Mouse (Mus musculus): ENCODE data around the gene Aif1l. TPM values are rescaled to one million over a fixed set of nuclear protein-coding genes. Genes with fewer than 3 reads are reported as not detected.

Gene Aif1l
- polyA plus RNA-seq, 1 experiment from 2014 or later: 53.5 TPM

- Histone ChIP-seq H3K4me1 (ENCODE audit: control insufficient read depth, insufficient read depth, low read length) (peaks cover 2% of the 10 kb centered on the region), H3K27ac (ENCODE audit: low read depth, low read length) (no peak overlapping the region), H3K4me2 (ENCODE audit: low read depth) (no peak overlapping the region), H3K36me3 (ENCODE audit: control insufficient read depth, insufficient read depth, low read length) (no peaks in the 10 kb centered on the region; the same call in 1 of the 2 replicates), H3K9me3 (ENCODE audit: control insufficient read depth, low read length) (no peaks in the 10 kb centered on the region), H3K27me3 (ENCODE audit: control insufficient read depth, insufficient read depth, low read length) (no peaks in the 10 kb centered on the region), H3K4me3 (ENCODE audit: low read depth, low read length) (no peak overlapping the region), H3K9ac (ENCODE audit: low read length) (no peak overlapping the region)
- ATAC-seq (ENCODE audit: insufficient read depth, low FRiP score, low TSS enrichment) (no peak), DNase-seq (ENCODE audit: low spot score) (no peak)
- WGBS: 84% methylated on average over 8 of the region's 8 CpGs
These were observed 16.9 kb downstream of the Aif1l start for GRCm38 (mm10) chr2:31966801-31967200.

DNA sequence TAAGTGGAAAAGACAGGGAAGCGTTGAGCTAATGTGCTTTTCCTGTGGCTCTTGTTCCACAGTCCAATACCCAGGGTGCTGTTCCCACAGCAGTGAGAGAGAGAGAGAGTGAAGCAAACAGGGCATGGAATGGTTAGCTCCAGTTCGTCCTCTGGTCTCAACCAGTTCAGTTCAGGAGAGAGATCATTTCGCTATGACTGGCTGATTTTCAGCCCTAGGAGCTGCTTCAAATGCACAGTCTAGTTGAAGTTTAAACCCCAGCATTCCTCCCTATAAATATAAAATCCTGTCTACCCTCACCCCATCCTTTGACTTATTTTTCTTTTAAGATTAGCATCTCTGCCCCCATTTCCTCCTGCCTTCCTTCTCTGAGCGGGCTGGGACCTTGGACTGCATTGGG lies 22.6 kb downstream of the Aif1l start:
- ATAC-seq (ENCODE audit: insufficient read depth, low FRiP score, low TSS enrichment): no peak
- Histone ChIP-seq H3K36me3 (ENCODE audit: control insufficient read depth, insufficient read depth, low read length) (0 out of 2 replicates have a peak, but pooled peaks cover 6% of the 10 kb centered on the region), H3K27me3 (ENCODE audit: control insufficient read depth, insufficient read depth, low read length) (no peaks in the 10 kb centered on the region), H3K27ac (ENCODE audit: low read depth, low read length) (no peak overlapping the region), H3K4me3 (ENCODE audit: low read depth, low read length) (no peak overlapping the region), H3K4me2 (ENCODE audit: low read depth) (no peak overlapping the region), H3K4me1 (ENCODE audit: control insufficient read depth, insufficient read depth, low read length) (peaks cover 6% of the 10 kb centered on the region; the same call in 1 of the 2 replicates), H3K9ac (ENCODE audit: low read length) (no peak overlapping the region), H3K9me3 (ENCODE audit: control insufficient read depth, low read length) (no peaks in the 10 kb centered on the region)
- 84% methylated on average over 4 of the region's 4 CpGs for WGBS
- no peak for DNase-seq (ENCODE audit: low spot score)

DNA sequence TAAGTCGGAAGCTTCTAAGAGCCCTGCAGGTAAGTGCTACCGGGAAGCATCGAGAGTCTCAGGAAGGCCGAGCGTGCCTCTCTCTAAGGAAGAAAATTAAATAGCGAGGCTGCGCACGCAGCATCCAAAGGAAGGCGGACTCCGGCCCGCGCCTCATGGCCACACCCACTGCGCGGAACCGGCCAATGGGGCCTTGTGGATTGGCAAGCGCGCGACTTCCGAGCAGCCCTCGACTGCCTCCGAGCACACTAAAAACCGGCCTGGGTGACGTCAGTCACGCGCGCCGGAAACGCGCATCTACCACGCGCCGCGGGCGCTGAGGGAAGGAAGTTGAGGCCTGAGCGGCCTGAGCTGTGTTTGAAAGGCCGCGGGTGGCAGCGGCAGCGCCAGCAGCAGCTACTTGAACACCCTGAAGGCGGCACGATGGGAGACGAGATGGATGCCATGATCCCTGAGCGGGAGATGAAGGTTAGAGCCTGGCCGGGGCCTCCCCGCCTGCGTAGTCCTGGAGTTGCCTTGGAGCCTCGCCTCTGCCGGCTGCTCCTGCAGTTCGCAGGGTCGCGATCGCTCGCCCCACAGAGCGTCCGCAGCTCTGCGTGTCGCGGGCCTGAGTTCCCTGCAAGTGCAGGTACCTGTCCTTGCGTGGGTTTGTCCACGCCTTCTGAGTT lies 24.3 kb downstream of the Aif1l start, which contains the start of gene Nup214:
Gene Nup214 (plus strand): TSS at position 296 of the 668 bp plus-strand sequence.
- no peaks in the 10 kb centered on the region for H3K27me3 ChIP-seq (ENCODE audit: control insufficient read depth, insufficient read depth, low read length)
- DNase-seq (ENCODE audit: low spot score): peak; percentile 100

GRCm38 (mm10) chr2:31974809-31975371 lies 25.0 kb downstream of the Aif1l start:
- H3K27ac ChIP-seq (ENCODE audit: low read depth, low read length): 0 out of 2 replicates have a peak overlapping the region, but pooled peaks have one; percentile 21
- H3K4me3 ChIP-seq (ENCODE audit: low read depth, low read length): peak overlapping the region; percentile 87
- ATAC-seq (ENCODE audit: insufficient read depth, low FRiP score, low TSS enrichment) (no peak), DNase-seq (ENCODE audit: low spot score) (no peak)
- peaks cover 6% of the 10 kb centered on the region; the same call in 1 of the 2 replicates for H3K4me1 ChIP-seq (ENCODE audit: control insufficient read depth, insufficient read depth, low read length)
- H3K4me2 ChIP-seq (ENCODE audit: low read depth): peak overlapping the region; percentile 82
- no peaks in the 10 kb centered on the region for H3K9me3 ChIP-seq (ENCODE audit: control insufficient read depth, low read length)
- 11% methylated on average over 13 of the region's 13 CpGs for WGBS
- peak overlapping the region; percentile 90 for H3K9ac ChIP-seq (ENCODE audit: low read length)
- H3K27me3 ChIP-seq (ENCODE audit: control insufficient read depth, insufficient read depth, low read length): no peaks in the 10 kb centered on the region
- 0 out of 2 replicates have a peak, but pooled peaks cover 7% of the 10 kb centered on the region for H3K36me3 ChIP-seq (ENCODE audit: control insufficient read depth, insufficient read depth, low read length)

More for the DNA sequence above, 24.3 kb downstream of the Aif1l start, which contains the start of gene Nup214:
- under 1% methylated on average over 60 of the region's 60 CpGs for WGBS
- Histone ChIP-seq H3K4me3 (ENCODE audit: low read depth, low read length) (peak within 1 kb of the TSS; percentile 87), H3K4me2 (ENCODE audit: low read depth) (peak within 1 kb of the TSS; percentile 82), H3K27ac (ENCODE audit: low read depth, low read length) (0 out of 2 replicates have a peak within 1 kb of the TSS, but pooled peaks have one; percentile 21), H3K36me3 (ENCODE audit: control insufficient read depth, insufficient read depth, low read length) (0 out of 2 replicates have a peak, but pooled peaks cover 7% of the 10 kb centered on the region), H3K9ac (ENCODE audit: low read length) (peak within 1 kb of the TSS; percentile 90), H3K4me1 (ENCODE audit: control insufficient read depth, insufficient read depth, low read length) (peaks cover 6% of the 10 kb centered on the region; the same call in 1 of the 2 replicates), H3K9me3 (ENCODE audit: control insufficient read depth, low read length) (no peaks in the 10 kb centered on the region)
- peak; percentile 99 for ATAC-seq (ENCODE audit: insufficient read depth, low FRiP score, low TSS enrichment)

DNA sequence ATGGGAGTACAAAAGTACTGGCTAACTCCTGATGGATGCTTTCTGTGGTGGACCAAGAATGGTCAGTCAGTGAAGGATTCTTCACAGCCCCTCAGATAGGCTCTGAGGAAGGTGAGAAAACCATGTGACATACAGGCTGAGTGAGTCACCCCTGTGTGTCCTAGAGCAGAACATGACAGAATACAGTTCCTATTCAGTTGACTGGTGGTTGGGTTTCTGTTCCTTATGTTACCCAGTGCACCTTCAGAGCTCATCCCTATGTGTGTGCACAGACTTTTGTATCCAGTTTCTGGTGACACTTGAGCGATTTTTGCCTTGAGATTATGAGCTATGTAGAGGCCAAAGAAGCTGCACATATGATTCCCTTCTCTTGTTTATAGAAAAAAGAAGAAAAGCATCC lies 37.8 kb downstream of the Aif1l start:
- H3K27ac ChIP-seq (ENCODE audit: low read depth, low read length): no peak overlapping the region
- H3K27me3 ChIP-seq (ENCODE audit: control insufficient read depth, insufficient read depth, low read length): no peaks in the 10 kb centered on the region
- DNase-seq (ENCODE audit: low spot score) (no peak), ATAC-seq (ENCODE audit: insufficient read depth, low FRiP score, low TSS enrichment) (no peak)
- peaks cover 29% of the 10 kb centered on the region for H3K36me3 ChIP-seq (ENCODE audit: control insufficient read depth, insufficient read depth, low read length)
- no peaks in the 10 kb centered on the region for H3K4me1 ChIP-seq (ENCODE audit: control insufficient read depth, insufficient read depth, low read length)
- no peak overlapping the region for H3K9ac ChIP-seq (ENCODE audit: low read length)
- H3K9me3 ChIP-seq (ENCODE audit: control insufficient read depth, low read length): no peaks in the 10 kb centered on the region
- H3K4me2 ChIP-seq (ENCODE audit: low read depth): no peak overlapping the region
- no peak overlapping the region for H3K4me3 ChIP-seq (ENCODE audit: low read depth, low read length)
- 88% methylated on average over 1 of the region's 1 CpGs for WGBS

GRCm38 (mm10) chr2:31990961-31991360 lies 41.0 kb downstream of the Aif1l start:
- Histone ChIP-seq H3K9ac (ENCODE audit: low read length) (no peak overlapping the region), H3K4me1 (ENCODE audit: control insufficient read depth, insufficient read depth, low read length) (no peaks in the 10 kb centered on the region), H3K4me3 (ENCODE audit: low read depth, low read length) (no peak overlapping the region), H3K27me3 (ENCODE audit: control insufficient read depth, insufficient read depth, low read length) (no peaks in the 10 kb centered on the region), H3K36me3 (ENCODE audit: control insufficient read depth, insufficient read depth, low read length) (peaks cover 27% of the 10 kb centered on the region), H3K9me3 (ENCODE audit: control insufficient read depth, low read length) (no peaks in the 10 kb centered on the region), H3K27ac (ENCODE audit: low read depth, low read length) (no peak overlapping the region), H3K4me2 (ENCODE audit: low read depth) (no peak overlapping the region)
- ATAC-seq (ENCODE audit: insufficient read depth, low FRiP score, low TSS enrichment) (no peak), DNase-seq (ENCODE audit: low spot score) (no peak)
- 97% methylated on average over 4 of the region's 4 CpGs for WGBS

GRCm38 (mm10) chr2:31994896-31995295 lies 45.0 kb downstream of the Aif1l start:
- ATAC-seq (ENCODE audit: insufficient read depth, low FRiP score, low TSS enrichment) (no peak), DNase-seq (ENCODE audit: low spot score) (no peak)
- Histone ChIP-seq H3K9ac (ENCODE audit: low read length) (no peak overlapping the region), H3K4me1 (ENCODE audit: control insufficient read depth, insufficient read depth, low read length) (no peaks in the 10 kb centered on the region), H3K36me3 (ENCODE audit: control insufficient read depth, insufficient read depth, low read length) (peaks cover 34% of the 10 kb centered on the region), H3K9me3 (ENCODE audit: control insufficient read depth, low read length) (no peaks in the 10 kb centered on the region), H3K4me2 (ENCODE audit: low read depth) (no peak overlapping the region), H3K27ac (ENCODE audit: low read depth, low read length) (no peak overlapping the region), H3K4me3 (ENCODE audit: low read depth, low read length) (no peak overlapping the region), H3K27me3 (ENCODE audit: control insufficient read depth, insufficient read depth, low read length) (no peaks in the 10 kb centered on the region)
- 94% methylated on average over 9 of the region's 9 CpGs for WGBS

DNA sequence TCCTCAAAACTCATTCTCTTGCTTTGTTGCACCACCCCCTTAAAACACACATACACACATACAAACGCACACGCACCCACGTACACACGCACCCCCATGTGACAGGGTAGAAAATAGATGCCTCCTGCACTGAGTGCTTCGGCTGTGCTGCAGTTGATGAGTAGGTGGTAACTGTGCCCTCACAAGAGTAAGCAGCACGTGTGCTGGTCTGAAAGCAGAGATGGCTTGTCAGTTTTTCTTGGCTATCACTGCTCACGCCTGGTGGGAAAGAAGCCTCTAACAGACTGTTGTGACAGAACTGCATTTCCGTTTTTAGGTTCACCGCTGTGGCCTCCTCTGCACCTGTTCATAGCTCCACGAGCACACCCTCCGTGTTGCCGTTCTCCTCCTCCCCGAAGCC lies 46.1 kb downstream of the Aif1l start:
- DNase-seq (ENCODE audit: low spot score) (no peak), ATAC-seq (ENCODE audit: insufficient read depth, low FRiP score, low TSS enrichment) (no peak)
- no peak overlapping the region for H3K9ac ChIP-seq (ENCODE audit: low read length)
- 94% methylated on average over 13 of the region's 13 CpGs for WGBS
- H3K27me3 ChIP-seq (ENCODE audit: control insufficient read depth, insufficient read depth, low read length): no peaks in the 10 kb centered on the region
- no peaks in the 10 kb centered on the region for H3K9me3 ChIP-seq (ENCODE audit: control insufficient read depth, low read length)
- H3K4me3 ChIP-seq (ENCODE audit: low read depth, low read length): no peak overlapping the region
- H3K4me1 ChIP-seq (ENCODE audit: control insufficient read depth, insufficient read depth, low read length): no peaks in the 10 kb centered on the region
- peaks cover 27% of the 10 kb centered on the region for H3K36me3 ChIP-seq (ENCODE audit: control insufficient read depth, insufficient read depth, low read length)
- no peak overlapping the region for H3K4me2 ChIP-seq (ENCODE audit: low read depth)
- no peak overlapping the region for H3K27ac ChIP-seq (ENCODE audit: low read depth, low read length)

GRCm38 (mm10) chr2:31997539-31997938 lies 47.6 kb downstream of the Aif1l start:
- no peak overlapping the region for H3K4me2 ChIP-seq (ENCODE audit: low read depth)
- no peaks in the 10 kb centered on the region for H3K9me3 ChIP-seq (ENCODE audit: control insufficient read depth, low read length)
- WGBS: 94% methylated on average over 5 of the region's 5 CpGs
- H3K4me3 ChIP-seq (ENCODE audit: low read depth, low read length): no peak overlapping the region
- H3K27ac ChIP-seq (ENCODE audit: low read depth, low read length): no peak overlapping the region
- ATAC-seq (ENCODE audit: insufficient read depth, low FRiP score, low TSS enrichment): no peak
- no peak for DNase-seq (ENCODE audit: low spot score)
- H3K9ac ChIP-seq (ENCODE audit: low read length): no peak overlapping the region
- H3K4me1 ChIP-seq (ENCODE audit: control insufficient read depth, insufficient read depth, low read length): no peaks in the 10 kb centered on the region
- H3K27me3 ChIP-seq (ENCODE audit: control insufficient read depth, insufficient read depth, low read length): no peaks in the 10 kb centered on the region
- peaks cover 19% of the 10 kb centered on the region for H3K36me3 ChIP-seq (ENCODE audit: control insufficient read depth, insufficient read depth, low read length)

Measured in neural tube, embryonic 11.5 days (tissue).